Mouse (Mus musculus): Measurements from ENCODE around the gene Aen.

Gene Aen

GRCm38 (mm10) chr7:78895653-78896333 lies at the start of gene Aen:
Gene Aen (plus strand): TSS chr7:78895854.
- peak; percentile 98 for DNase-seq (ENCODE audit: low read depth)

GRCm38 (mm10) chr7:78846066-78846716 lies 49.5 kb upstream of the Aen start:
- DNase-seq (ENCODE audit: low read depth) = no peak

- DNase-seq (ENCODE audit: low read depth) = peak; percentile 65
Observed at GRCm38 (mm10) chr7:78846737-78847434, 48.8 kb upstream of the Aen start, which contains the start of gene Det1. Gene Det1 (minus strand): TSS chr7:78847263.

GRCm38 (mm10) chr7:78854051-78854450 lies 41.6 kb upstream of the Aen start:
- DNase-seq (ENCODE audit: low read depth) = no peak

- no peak for DNase-seq (ENCODE audit: low read depth)
Observed at GRCm38 (mm10) chr7:78855044-78855655, 40.5 kb upstream of the Aen start.

GRCm38 (mm10) chr7:78863796-78864445 lies 31.7 kb upstream of the Aen start:
- no peak for DNase-seq (ENCODE audit: low read depth)

GRCm38 (mm10) chr7:78864446-78864802 lies 31.2 kb upstream of the Aen start:
- DNase-seq (ENCODE audit: low read depth) = no peak

GRCm38 (mm10) chr7:78865212-78865949 lies 30.3 kb upstream of the Aen start:
- DNase-seq (ENCODE audit: low read depth) = no peak

- DNase-seq (ENCODE audit: low read depth) = no peak
Observed at GRCm38 (mm10) chr7:78868731-78869130, 26.9 kb upstream of the Aen start.

GRCm38 (mm10) chr7:78872366-78872765 lies 23.3 kb upstream of the Aen start:
- DNase-seq (ENCODE audit: low read depth) = no peak

GRCm38 (mm10) chr7:78872831-78873230 lies 22.8 kb upstream of the Aen start:
- DNase-seq (ENCODE audit: low read depth) = no peak

GRCm38 (mm10) chr7:78881607-78882468 lies 13.8 kb upstream of the Aen start:
- DNase-seq (ENCODE audit: low read depth) = no peak

- no peak for DNase-seq (ENCODE audit: low read depth)
Observed at GRCm38 (mm10) chr7:78882469-78882837, 13.2 kb upstream of the Aen start.

GRCm38 (mm10) chr7:78883016-78883725 lies 12.5 kb upstream of the Aen start:
- no peak for DNase-seq (ENCODE audit: low read depth)

- DNase-seq (ENCODE audit: low read depth) = no peak
Observed at GRCm38 (mm10) chr7:78883726-78884060, 12.0 kb upstream of the Aen start.

GRCm38 (mm10) chr7:78884139-78884538 lies 11.5 kb upstream of the Aen start:
- no peak for DNase-seq (ENCODE audit: low read depth)

GRCm38 (mm10) chr7:78885404-78885803 lies 10.2 kb upstream of the Aen start:
- no peak for DNase-seq (ENCODE audit: low read depth)

GRCm38 (mm10) chr7:78886496-78886895 lies 9.2 kb upstream of the Aen start:
- DNase-seq (ENCODE audit: low read depth) = no peak

GRCm38 (mm10) chr7:78887431-78887842 lies 8.2 kb upstream of the Aen start:
- no peak for DNase-seq (ENCODE audit: low read depth)

- DNase-seq (ENCODE audit: low read depth) = peak; percentile 57
Observed at GRCm38 (mm10) chr7:78890641-78891040, 5.0 kb upstream of the Aen start.

Measured in fibroblast of lung, adult 2 months (primary cell).